Mouse (Mus musculus) R1 (cell line): Measurements from ENCODE around the gene A730049H05Rik.

Experiments used
- DNase-seq: peaks from one replicate; pipeline ENCODE4 v3.0.0-alpha.2; 2018; ENCODE audit warnings: low read depth, low spot score

The A730049H05Rik gene

GRCm38 (mm10) chr6:92827360-92827759, 11.1 kb downstream of the A730049H05Rik start:
- DNase-seq, result peak; percentile 97

- no peak for DNase-seq
These were observed 12.9 kb downstream of the A730049H05Rik start for GRCm38 (mm10) chr6:92829148-92829547.

GRCm38 (mm10) chr6:92831106-92831505, 14.8 kb downstream of the A730049H05Rik start:
- DNase-seq, result no peak

GRCm38 (mm10) chr6:92842000-92842399, 25.7 kb downstream of the A730049H05Rik start:
- DNase-seq, result no peak

- peak; percentile 79 for DNase-seq
These were observed 27.2 kb downstream of the A730049H05Rik start for GRCm38 (mm10) chr6:92843474-92843873.

- no peak for DNase-seq
These were observed 29.6 kb downstream of the A730049H05Rik start for GRCm38 (mm10) chr6:92845898-92846297.

GRCm38 (mm10) chr6:92846614-92847013, 30.3 kb downstream of the A730049H05Rik start:
- DNase-seq, result no peak

- DNase-seq, result no peak
These were observed 32.9 kb downstream of the A730049H05Rik start for GRCm38 (mm10) chr6:92849208-92849607.

- DNase-seq, result peak; percentile 58
These were observed 34.0 kb downstream of the A730049H05Rik start for GRCm38 (mm10) chr6:92850250-92850649.

- no peak for DNase-seq
These were observed 38.6 kb downstream of the A730049H05Rik start for GRCm38 (mm10) chr6:92854873-92855272.

GRCm38 (mm10) chr6:92857761-92858160, 41.5 kb downstream of the A730049H05Rik start:
- no peak for DNase-seq

- DNase-seq, result no peak
These were observed 42.6 kb downstream of the A730049H05Rik start for GRCm38 (mm10) chr6:92858721-92859510.

GRCm38 (mm10) chr6:92860285-92860912, 44.1 kb downstream of the A730049H05Rik start:
- DNase-seq, result no peak

- no peak for DNase-seq
These were observed 46.3 kb downstream of the A730049H05Rik start for GRCm38 (mm10) chr6:92862599-92862998.

- no peak for DNase-seq
These were observed 52.9 kb downstream of the A730049H05Rik start, which contains the start of gene Gm15737 for GRCm38 (mm10) chr6:92869089-92869581. Gene Gm15737, plus strand, starts transcription at chr6:92869357.

- DNase-seq, result no peak
These were observed 53.4 kb downstream of the A730049H05Rik start for GRCm38 (mm10) chr6:92869582-92870219.

- no peak for DNase-seq
These were observed 55.5 kb downstream of the A730049H05Rik start for GRCm38 (mm10) chr6:92871813-92872212.

- DNase-seq, result no peak
These were observed 56.5 kb downstream of the A730049H05Rik start for GRCm38 (mm10) chr6:92872766-92873165.

- no peak for DNase-seq
These were observed 58.6 kb downstream of the A730049H05Rik start for GRCm38 (mm10) chr6:92874854-92875253.

GRCm38 (mm10) chr6:92875340-92875739, 59.1 kb downstream of the A730049H05Rik start:
- no peak for DNase-seq

GRCm38 (mm10) chr6:92876121-92876520, 59.8 kb downstream of the A730049H05Rik start:
- no peak for DNase-seq

GRCm38 (mm10) chr6:92877236-92877635, 61.0 kb downstream of the A730049H05Rik start:
- no peak for DNase-seq
